Mouse (Mus musculus): ENCODE measurements at regions not wholly inside any gene's neighbourhood (a gene's known extent, or its start where the extent isn't known, plus 50 kb on each side); places are given as distances from the start of the nearest gene placed in this dataset.
"Not testable (repeated sequence)": the region's sequence is repeated elsewhere in the genome, so short reads cannot be mapped to it uniquely, and the experiment has no call there.

DNA sequence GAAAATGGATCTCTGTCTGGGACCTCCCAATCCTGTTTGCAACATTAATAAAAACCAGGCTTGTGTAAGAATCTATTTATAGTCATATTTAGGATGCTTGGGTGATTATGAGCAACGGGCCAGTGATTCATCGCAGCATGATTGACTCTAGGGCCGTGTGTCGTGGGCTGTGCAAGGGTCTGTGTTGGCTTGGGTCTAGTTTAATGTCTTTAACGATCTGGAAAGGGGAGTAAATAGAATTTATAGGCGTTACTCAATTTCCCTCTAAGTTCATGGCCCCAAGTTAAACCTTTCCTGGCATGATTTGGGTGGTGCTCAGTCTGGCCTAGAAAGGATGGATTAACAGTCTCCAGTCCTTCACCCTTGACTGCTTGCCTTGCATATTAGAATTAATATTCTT lies 149.9 kb upstream of the Fer start:
- DNase-seq, result no peak

DNA sequence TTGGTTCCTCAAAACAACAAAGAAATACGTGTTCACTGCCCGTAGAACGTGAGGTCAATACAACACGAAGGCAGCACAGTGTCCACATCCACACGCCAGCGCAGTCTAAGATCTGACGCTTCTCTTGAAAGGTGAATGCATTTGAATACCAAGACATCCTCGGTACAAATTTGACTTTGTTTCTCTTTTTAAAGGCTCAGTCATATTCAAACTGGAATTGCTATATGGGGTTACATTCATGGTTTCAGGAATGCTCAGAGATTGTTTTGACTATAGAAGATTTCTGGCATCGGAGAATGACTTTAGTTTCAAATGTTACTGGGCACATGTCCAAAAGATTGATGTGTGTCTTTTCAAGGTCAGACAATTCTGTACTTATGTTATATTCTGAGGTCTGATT lies 147.2 kb upstream of the Fer start:
- no peak for DNase-seq

DNA sequence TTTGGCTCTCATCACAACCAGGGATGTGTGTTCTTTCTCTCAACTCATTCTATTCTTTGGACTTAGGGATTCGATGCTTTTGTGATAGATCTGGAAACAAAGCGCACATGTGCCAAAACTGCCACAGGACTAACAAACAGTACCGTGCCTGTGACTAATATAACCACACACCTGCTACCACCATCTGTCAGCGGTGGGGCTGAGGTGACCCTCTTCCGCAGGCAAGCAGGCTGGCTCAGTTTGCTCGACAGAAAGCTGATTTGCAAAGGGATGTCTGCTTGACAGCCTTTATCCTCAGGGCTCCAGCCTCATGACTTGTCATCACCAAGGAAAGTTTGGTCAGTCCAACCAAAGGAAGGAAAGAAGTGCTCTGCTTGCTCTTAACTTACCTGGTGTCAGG lies 146.7 kb upstream of the Fer start:
- DNase-seq, result no peak

DNA sequence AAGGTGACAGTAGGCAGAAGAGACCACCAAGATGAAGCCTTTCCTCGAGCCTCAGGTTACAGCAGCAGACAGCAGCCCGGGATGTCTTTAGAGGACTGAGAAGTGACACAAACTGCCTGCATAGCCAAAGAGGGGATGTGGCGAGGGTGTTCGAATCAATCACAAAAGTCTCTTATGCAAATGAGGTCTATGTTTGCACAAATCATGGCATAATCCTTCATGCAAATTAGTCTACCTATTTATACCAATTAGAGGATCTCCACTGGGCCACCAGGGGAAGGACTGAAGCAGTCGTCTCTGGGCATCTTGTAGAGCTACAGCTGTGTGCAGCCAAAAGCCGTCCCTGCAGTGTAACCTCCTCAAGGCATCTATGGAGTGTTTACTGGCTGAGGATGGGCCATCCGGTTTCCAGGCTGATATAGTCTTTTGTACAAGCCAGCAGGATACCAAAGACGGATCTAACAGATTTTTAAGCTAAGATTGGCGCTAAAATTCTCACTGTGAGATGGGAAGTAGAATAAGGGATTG lies 145.7 kb upstream of the Fer start:
- no peak for DNase-seq

DNA sequence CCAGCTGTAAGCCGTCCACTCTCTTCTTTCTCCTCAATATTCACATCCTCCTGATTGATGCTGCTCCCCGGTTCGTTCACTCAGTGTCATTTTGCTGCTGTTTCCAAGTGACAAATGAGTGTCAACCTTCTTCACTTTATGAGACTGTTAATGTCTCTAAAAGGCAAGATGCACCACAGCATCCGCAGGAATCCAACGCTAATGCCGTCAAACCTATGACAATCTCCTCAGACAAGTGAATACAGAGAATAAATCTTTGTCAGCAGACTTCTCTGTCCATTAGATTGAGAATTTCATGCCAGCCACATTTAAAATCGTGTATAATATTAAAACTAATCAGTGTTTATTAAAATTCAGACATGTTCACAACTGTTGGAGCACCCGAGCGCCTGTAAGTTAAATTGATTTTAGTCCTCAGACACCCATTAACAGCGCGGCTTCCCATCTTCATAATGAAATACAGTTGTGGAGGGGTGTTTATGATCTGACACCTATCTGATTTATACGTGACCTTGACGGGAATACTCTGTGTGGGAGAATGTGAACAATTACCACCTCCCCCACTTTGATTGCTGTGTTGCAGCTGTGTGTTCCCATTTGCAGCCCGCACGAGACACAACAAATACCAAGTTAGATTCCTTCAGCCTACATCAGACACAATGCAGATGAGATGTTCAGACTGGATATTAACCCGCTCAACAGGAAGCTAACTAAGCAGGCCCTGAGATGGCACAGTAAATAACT lies 143.7 kb upstream of the Fer start:
- no peak for DNase-seq

DNA sequence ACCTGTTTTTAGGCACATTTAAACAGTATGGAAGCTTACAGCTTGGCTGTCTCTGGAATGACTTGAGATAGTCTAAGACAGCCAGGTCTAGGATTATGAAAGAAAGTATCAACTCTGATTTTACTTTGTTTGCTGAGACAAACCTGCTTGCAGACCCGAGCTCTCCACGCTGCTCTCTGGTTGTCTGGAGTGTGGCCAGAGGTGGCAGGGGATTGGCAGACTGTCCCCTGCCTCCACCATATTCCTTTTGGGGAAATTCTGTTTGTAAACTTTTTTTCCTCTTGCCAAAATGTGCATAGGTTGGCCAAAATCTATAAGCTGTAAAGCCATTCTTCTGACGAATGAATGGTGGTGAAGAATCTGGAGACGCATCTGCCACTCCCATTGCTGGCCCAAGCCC lies 143.1 kb upstream of the Fer start:
- DNase-seq, result no peak

DNA sequence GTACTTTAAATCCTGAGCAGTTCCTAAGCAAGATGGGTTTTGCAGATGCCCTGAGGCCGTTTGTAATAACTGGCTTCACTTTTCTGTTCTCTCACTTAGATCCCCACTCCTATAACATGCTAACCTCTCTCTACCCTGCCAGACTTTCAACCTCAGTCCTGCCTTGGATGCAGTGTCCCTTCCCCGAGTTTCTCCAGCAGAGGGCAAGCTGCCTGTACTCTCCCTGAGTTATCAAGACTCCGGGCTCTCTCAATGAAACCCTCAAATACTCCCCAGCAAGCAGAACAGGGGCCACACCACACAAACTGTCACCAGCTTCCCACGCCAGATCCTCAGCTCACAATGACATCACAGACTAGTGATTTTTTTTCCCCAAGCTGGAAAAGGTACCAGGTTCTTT lies 142.0 kb upstream of the Fer start:
- DNase-seq, result no peak

DNA sequence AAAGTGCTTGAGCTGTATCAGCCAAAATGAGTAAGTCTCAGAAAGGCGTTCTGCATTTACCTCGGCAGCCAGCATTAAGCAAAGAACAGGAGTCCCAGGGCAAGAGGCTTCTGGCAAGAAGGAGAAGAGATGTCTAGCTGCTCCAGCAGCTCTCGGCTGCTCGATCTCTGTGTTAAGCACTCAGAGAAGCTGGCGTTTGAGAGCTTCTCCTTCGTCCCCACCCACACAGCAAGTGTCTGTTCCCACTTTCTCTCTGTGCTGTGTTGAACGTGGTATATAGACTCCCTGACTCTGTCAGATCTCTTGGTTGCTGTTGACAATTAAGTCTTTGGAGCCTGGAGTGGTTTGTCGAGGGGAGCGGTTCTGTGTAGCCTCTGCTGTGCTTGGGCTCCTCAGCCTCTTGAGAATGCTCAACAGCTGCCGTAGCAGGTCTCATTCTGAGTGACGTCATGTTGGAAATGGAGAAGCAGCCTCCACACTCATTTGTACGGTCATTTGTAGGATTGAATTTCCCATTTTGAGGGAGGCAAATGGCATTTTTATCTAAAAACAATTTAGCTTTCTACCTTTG lies 140.3 kb upstream of the Fer start:
- peak; percentile 89 for DNase-seq

DNA sequence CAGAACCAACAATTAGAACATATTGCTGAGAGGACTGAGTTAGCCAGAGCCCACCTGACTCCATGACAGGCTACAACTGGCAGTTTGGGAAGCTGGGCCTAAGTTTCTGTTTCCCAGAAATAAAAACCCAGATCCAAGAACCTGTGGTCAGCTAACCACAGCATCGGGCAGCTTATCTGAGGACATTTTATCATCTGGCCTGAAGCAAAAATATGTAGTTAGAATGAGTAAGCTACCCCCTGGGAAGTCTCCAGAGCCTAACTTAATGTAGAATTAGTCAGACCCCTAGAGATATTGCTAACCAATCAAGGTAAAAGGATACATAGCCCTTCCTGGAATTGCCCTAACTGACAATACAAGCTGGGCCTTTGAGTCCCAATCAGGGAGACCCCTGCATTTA lies 124.7 kb upstream of the Fer start:
- no peak for DNase-seq

DNA sequence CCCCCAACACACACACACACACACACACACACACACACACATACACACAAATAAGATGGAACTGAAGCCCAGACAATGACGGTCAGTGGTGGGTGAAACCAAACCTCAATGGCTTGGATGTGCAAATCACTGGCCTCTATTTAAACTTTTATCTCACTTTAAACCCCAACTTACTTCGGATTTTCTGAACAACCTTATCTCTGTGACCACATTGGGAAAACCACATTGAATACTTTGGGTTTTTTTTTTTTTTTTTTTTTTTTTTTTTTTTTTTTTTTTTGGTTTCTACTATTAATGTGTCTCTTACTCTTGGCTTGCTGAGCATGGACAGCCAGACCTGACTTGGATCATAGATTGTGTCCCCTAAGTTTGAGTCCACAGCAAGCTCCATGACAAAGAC lies 123.2 kb upstream of the Fer start:
- DNase-seq, result no peak

DNA sequence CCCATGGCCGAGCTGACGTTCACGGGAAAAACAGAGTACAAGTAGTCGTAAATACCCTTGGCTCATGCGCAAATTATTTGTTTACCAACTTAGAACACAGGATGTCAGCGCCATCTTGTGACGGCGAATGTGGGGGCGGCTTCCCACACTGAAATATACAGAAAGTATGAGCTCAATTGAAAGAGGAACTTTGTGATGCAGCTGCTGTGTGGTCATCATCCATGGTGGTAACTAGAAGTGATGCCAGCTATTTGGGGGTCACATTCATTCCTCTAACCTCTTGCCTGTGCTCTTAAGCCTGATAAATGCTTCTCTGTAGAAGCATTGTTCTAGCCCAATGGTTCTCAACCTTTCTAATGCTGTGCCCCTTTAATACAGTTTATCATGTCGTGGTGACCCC lies 113.6 kb upstream of the Fer start:
- not testable (repeated sequence) for DNase-seq

DNA sequence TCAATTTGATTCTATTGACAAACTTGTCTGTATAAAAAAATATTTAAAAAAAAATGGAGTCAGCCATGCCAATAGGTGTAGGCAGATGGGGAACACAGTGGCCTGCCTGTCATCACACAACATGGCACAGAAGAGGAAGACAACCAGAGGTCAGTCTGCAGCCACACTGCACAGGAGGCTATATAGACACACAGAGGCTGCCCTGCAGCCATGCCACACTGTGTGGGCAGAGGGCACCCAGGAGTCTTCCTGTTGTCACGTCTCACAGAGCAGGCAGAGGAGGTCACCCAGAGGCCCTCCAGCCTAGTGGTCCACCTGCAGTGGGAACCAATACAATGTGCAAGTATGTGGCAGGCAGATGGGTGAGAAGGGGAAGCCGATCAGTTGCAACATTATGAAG lies 108.5 kb upstream of the Fer start:
- DNase-seq, result peak; percentile 72

DNA sequence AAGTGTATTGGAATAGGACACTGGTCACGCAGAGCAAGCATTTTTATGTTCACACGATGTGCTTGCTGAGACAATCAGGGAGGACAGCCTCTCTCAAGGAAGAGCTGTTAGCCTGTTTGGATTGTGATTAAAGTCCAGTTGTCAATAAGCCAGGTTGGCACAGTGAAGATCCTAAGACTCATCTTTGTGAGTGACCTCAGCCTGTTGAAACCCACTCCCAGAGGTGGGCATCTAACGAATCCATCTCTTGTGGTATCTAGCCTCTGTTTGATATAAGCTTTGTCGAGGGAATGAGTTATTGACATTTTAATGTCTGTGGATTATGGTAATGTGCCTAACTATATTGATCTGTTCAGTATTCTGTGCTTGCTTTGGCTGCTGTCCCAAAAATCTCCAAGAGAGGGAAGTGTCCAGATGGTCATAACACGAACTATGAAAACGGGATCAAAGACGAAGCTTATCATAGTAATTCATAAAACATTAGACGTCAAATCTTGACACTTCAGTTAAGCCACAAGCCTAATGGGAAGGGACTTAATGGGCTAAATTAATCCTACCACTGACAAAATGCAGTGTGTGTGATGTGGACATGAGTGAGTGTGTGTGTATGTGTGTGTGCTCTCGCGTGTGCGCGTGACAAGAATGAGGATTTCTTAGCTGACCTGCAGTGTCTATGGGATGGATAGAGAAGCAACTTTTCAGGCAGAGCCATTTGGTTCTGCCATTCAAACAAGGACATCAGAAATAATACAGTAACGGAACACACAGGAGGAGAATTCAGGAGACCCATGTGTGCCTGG lies 104.8 kb upstream of the Fer start:
- DNase-seq, result no peak

DNA sequence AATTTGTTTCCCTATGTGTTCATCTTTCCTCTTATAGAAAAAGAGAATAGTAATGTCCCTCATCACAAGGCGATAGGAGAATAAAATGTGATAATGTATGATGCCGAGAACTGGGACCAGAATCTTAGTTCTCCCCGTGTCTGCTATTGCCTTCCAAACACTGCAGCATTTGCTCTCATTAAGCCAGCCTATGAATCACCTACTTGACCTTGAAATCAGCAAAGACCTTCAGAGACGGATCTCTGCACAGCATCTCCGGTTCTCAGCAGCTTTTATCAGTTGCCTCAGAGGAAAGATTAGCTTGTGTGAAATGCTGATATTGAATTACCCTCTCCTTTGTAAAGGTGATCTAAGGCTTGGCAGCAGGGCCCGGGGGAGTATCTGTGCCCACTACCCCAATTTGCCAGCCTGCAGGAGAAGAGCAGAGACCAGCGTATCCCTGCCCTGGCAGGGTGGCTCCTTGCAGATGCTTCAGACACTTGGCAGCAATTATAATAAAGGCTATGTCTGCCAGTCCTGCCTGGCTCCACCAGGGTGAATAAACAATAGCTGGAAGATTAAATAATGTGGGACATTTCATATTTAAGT lies 104.0 kb upstream of the Fer start:
- peak; percentile 64 for DNase-seq

DNA sequence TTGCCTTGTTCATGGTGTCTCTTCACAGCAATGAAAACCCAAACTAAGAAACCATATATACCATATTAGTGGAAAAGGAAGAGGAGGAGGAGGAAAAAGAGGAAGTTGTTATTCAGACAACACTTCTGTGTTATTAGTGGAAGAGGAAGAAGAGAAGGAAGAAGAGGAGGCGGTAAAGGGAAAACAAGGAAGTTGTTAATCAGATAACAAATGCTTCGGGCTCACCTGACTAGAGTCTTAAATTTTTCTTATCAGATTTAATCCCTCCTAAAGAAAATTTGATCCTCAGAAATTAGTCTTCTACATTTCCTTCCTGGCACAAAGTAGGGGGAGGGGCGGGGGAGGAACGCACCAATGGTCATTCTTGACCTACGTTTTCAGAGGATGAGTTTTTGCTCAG lies 101.8 kb upstream of the Fer start:
- DNase-seq, result no peak

DNA sequence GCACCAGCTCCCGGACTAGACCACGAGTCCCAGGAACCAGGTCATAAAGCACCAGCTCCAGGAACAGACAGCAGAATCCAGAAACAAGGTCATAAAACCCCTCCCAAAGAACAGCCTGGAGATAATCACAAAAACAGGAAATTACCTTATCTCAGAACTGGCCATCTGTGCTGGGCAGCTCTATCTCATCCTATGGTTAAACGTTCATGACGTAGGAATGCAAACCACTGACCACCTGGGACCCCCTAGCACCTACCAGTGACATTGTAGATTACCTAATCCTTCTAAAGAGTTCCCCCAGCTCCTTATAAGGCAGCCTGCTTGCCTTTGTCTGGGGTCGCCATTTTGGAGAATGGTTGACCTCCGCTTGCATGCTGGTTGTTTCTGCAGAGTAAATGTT lies 91.8 kb upstream of the Fer start:
- peak; percentile 73 for DNase-seq

DNA sequence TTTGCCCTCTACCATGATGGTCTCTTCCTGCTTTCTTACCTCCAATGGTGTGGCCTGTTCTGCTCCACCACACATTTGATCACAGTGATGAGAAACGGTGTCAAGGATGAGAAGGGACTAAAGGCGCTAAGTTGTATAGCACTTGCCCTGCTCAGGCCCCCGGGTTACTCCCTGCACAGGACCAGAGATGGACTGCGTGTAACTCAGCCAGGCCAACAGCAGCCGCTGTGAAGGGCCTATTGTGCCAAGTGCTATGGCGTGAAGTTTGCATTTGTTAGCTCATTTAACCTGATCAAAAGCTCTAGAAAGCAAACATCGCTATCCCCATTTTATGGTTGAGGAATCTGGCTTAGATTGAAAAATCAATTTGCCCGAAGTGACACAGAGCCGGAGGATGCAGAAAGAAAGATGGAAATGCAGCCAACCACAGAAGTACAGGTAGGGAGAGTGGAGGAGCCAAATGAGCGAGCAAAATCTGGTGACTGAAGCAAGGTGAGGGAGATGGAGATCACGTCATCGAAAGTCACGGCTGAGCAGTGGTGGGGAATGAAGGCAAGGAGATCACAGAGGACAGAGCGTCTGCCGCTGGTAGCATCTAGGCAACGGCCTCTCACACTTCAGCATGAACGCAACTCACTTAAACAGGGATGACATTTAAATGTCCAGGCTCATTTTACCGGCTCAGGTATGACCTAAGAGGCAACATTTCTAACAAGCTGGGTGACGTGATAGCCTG lies 78.3 kb upstream of the Fer start:
- DNase-seq, result peak; percentile 75

DNA sequence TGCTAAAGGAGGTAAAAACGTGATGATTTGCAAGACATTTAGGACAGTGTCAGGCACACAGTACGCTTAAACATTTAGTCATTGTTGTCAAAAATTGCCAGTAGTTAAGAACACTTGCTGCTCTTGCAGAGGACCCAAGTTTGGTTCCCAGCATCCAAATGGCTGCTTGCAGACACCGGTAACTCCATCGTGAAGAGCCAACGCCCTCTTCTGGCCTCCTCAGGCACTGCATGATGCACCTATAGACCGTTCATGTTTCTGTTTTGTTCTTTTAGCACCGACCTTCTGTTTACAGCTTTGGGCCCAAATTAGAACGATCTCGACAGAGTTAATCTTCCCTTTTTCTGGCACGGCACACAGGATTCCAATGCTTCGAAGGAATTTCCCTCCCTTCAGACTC lies 76.4 kb upstream of the Fer start:
- no peak for DNase-seq

DNA sequence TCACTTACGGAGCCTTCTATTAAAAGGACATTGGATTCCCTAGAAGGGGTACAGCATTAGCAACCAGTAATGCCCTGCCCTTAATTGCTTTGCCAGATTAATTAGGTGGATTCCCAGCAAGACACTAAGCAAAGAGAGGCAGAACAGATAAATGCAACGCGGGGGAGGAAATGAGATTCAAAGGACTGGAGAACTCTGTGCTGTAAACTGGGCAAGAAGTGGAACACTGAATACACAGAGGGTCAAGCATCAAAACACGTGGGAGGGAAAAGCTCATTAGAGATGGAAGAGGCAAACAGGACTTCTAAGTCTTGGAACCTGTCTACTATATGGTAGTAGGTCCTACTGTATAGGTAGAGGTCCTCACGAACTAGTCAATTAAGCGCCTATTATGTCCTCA lies 68.5 kb upstream of the Fer start:
- DNase-seq, result no peak

DNA sequence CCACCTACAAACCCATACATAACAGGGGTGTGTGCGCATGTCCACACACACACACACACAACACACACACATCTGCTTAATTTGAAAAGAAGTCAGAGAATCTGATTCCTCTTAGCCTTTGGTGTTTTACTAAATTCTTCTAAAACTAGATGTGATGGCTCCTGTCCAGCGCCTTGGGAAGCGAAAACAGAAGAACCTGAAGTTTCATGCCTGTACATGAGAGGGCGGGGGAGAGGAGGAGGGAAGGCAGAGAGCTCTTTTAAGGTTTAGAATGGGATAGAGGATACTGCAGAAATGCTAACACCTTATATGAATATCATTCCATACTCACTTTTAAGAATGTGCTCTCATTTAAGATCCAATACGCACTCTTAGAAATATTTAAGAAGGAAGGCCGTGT lies 64.5 kb upstream of the Fer start:
- DNase-seq, result peak; percentile 55

DNA sequence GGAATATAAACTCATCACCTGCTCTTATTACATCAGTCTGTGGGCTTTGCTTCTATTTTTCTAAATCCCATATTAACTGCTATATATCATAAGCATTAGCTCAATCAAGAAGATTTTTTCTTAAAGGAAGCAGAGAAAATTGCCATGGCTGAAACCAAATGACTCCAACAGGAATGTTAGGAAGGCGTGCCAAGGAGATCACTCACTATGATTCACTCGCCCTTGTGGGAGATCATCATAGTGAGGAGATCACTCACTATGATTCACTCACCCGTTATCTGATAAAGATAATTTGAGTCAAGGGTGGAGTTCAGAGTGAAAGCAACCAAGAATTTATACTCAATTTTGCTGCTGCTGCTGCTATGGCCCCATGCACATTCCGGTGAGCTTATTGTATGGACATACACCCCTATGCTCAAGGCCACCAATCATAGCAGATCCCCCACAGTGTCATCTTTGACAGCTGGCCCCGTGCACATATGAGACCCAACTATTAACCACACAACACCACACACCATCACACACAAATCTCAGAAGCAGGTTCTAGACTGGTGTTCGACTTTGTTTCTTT lies 63.8 kb upstream of the Fer start:
- DNase-seq, result peak; percentile 52

DNA sequence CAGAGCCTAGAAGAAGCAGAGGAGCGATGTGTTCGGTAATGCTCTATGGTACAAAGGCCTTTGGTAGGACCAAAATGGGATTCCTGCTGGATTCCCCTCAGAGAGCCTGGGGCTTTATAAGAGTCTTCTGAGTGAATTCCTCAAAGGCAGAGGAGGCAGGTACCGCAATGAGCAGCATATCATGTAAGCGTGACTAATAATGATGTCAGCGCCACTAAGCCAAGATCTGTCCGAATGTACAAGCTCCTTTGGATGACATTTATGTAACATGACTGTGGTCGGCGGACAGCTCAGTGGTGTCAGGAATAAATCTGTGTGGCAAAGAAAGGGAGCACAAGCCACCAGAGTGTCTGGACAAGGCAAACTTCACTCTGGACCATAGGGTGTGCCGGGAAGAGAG lies 61.5 kb upstream of the Fer start:
- peak; percentile 50 for DNase-seq

DNA sequence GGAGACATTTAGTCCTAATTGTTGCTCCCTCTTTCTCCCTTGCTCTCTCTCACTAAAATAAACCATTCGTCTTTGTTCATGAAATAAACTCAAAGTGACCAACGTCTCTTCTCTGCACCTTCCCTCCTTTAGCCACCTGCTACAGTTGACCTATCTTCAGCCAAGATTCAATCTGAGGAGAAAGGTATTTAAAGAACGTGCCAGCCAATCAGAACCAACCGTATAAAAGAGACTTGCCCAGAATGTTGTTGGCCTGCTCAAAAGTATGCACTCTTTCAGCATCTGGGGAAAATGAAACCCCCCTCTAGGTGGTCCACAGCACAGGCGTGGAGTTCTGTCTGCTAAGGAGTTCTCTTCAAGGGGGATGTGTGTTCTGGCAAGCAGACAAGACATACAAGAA lies 60.0 kb upstream of the Fer start:
- DNase-seq, result peak; percentile 56
